Mouse (Mus musculus) heart, postnatal 0 days (tissue): Measurements from ENCODE around the gene Stk38l. TPM values are rescaled to one million over a fixed set of nuclear protein-coding genes. Genes with fewer than 3 reads are reported as not detected.

Source experiments
- ATAC-seq: fragments of 200-750 bp; cut with Nextera tagmentation; 2 replicates; pipeline ENCODE4 v1.8.0; 2017; ENCODE audit warnings: low read depth, moderate number of reproducible peaks, moderate library complexity; ENCODE audit not compliant: insufficient read depth
- DNase-seq: peaks from one replicate; pipeline ENCODE4 v3.0.0-alpha.2; 2016; ENCODE audit warnings: low spot score
- H3K27ac ChIP-seq: fragments of 300-500 bp; sonication (generic); 2 replicates; pipeline ENCODE4 v1.5.1; 2014; ENCODE audit warnings: low read depth, mild to moderate bottlenecking
- H3K27me3 ChIP-seq: fragments of 300-500 bp; sonication (generic); 2 replicates; pipeline ENCODE4 v1.6.1; 2014; ENCODE audit warnings: low read length, mixed read lengths; ENCODE audit not compliant: control insufficient read depth, insufficient read depth
- H3K36me3 ChIP-seq: fragments of 300-500 bp; sonication (generic); replicated peaks from 2 replicates; pipeline ENCODE4 v1.6.1; 2014; ENCODE audit warnings: low read length, mixed read lengths; ENCODE audit not compliant: control insufficient read depth, insufficient read depth
- H3K4me1 ChIP-seq: fragments of 300-500 bp; sonication (generic); 2 replicates; pipeline ENCODE4 v1.6.1; 2014; ENCODE audit warnings: antibody characterized with exemption; ENCODE audit not compliant: control insufficient read depth, insufficient read depth
- H3K4me2 ChIP-seq: fragments of 300-500 bp; sonication (generic); 2 replicates; pipeline ENCODE4 v1.6.1; 2014; ENCODE audit warnings: low read depth, mild to moderate bottlenecking, low read length, moderate library complexity
- H3K4me3 ChIP-seq: fragments of 300-500 bp; sonication (generic); 2 replicates; pipeline ENCODE4 v1.5.1; 2014; ENCODE audit warnings: low read depth, low read length
- H3K9ac ChIP-seq: fragments of 300-500 bp; sonication (generic); replicated peaks from 2 replicates; pipeline ENCODE4 v1.6.1; 2014; ENCODE audit warnings: low read depth, low read length, mixed read lengths
- H3K9me3 ChIP-seq: fragments of 300-500 bp; sonication (generic); replicated peaks from 2 replicates; pipeline ENCODE4 v1.6.1; 2016; ENCODE audit warnings: low read length; ENCODE audit not compliant: control insufficient read depth
- CTCF ChIP-seq: IDR thresholded peaks from 2 replicates; pipeline ENCODE4 v1.5.1; 2016; ENCODE audit warnings: antibody characterized with exemption, control low read depth, low read depth
- EP300 ChIP-seq: IDR thresholded peaks from 2 replicates; pipeline ENCODE4 v1.6.1; 2016; ENCODE audit warnings: antibody characterized with exemption, low read depth
- WGBS: fragments of 180-500 bp; shearing (Covaris S2); extraction: QIAGEN DNeasy Blood & Tissue Kit; methylation state at CpG from one replicate; pipeline ENCODE4 v1.1.7; 2014; 5-methylcytosine and 5-hydroxymethylcytosine counted together
- polyA plus RNA-seq: library from polyadenylated mRNA; unstranded; fragments of >200 nt; fragmentation: Nextera tagmentation; extraction: Ambion mirVana; gene quantifications from 2 replicates; pipeline ENCODE4 v1.2.1, GENCODE M21; 2015
- total RNA-seq: library from RNA; depleted of rRNA; stranded (reverse); fragments of >200 nt; gene quantifications from 2 replicates; pipeline ENCODE4 v1.2.3, GENCODE M21; 2014; ENCODE audit warnings: low replicate concordance; rRNA removed

The Stk38l gene
- total and polyA plus RNA-seq, 2 experiments from 2014 or later: 13.4 to 20.5 TPM

DNA sequence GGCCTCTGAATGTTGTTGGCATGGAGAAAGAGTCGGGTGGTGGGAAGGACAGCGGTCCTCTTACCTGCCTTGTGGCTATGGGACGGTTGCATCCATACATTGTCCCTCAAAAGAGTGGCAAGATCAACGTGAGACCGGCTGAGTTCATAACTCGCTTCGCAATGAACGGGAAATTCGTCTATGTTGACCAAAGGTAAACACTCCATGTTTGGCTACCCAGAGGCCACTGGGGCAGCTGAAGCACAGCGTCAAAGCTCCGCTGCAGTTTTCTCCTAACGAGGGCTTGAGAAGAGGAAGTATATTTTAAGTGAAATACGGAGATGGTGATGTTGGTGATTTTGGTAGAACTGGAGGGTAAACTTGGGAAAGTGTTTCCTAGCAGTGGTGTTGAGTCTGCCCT, 97.2 kb downstream of the Stk38l start:
- no peak for TF ChIP-seq CTCF
- no peak for TF ChIP-seq EP300
- no peak overlapping the region for H3K4me3 ChIP-seq
- no peak overlapping the region for H3K27ac ChIP-seq
- 88% methylated on average over 13 of the region's 13 CpGs for WGBS
- no peak overlapping the region for H3K4me2 ChIP-seq
- no peak for ATAC-seq
- no peak for DNase-seq
- H3K27me3 ChIP-seq: no peaks in the 10 kb centered on the region
- H3K9ac ChIP-seq: no peak overlapping the region
- H3K9me3 ChIP-seq: no peaks in the 10 kb centered on the region
- H3K4me1 ChIP-seq: no peaks in the 10 kb centered on the region
- H3K36me3 ChIP-seq: no peaks in the 10 kb centered on the region

DNA sequence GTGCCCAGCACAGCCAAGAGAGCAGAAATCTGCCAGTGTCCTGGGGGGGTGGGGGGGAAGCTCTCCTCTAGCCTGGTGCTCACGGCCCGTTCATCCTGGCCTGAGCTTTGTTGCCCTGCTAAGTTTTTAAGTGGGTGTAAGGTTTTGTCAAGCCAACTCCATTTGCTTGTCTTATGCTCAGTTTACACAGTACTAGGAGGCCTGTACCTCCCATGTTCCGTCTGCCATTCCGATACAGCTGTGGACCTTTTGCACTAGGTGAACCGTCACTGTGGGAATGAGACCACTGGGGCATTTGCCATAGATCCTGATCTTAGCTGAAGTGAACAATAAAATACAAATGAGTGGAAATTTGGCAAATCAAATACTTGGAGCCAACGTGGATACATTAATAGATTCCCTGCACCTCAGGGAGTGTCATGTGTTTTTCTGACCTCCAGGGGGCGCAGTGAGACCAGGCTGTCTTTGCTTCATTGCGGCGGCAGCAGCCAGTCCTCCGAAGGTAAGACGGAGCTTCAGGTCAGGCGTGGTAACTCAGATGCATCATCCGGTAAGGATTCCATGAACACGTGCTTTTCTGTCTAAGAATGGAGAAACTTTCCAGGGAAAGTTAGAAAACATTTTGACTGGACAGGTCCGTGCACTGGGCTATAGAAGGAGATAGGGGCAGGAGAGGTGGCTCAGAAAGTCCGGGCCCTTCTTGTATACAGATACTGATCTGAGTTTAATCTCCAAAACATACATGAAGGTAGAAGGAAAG, 100.1 kb downstream of the Stk38l start:
- Histone ChIP-seq H3K9me3 (no peaks in the 10 kb centered on the region), H3K27ac (no peak overlapping the region), H3K36me3 (no peaks in the 10 kb centered on the region), H3K4me2 (no peak overlapping the region), H3K9ac (no peak overlapping the region), H3K4me1 (no peaks in the 10 kb centered on the region), H3K4me3 (no peak overlapping the region), H3K27me3 (no peaks in the 10 kb centered on the region)
- ATAC-seq: peak; percentile 62
- DNase-seq: peak; percentile 48
- no peak for TF ChIP-seq EP300
- peak; percentile 89 for TF ChIP-seq CTCF
- 45% methylated on average over 16 of the region's 16 CpGs for WGBS

DNA sequence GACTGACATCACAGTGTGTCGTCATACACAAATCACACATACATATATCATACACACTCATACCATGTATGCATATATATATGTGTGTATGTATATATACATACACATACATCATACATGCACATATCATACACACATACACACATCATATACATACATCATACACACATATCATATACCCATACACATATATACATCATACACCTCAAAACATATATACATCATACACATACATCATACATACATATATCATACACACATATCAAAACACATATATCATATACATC, 100.6 kb downstream of the Stk38l start:
- DNase-seq: no peak
- Histone ChIP-seq H3K4me2 (no peak overlapping the region), H3K9ac (no peak overlapping the region), H3K27me3 (no peaks in the 10 kb centered on the region), H3K36me3 (no peaks in the 10 kb centered on the region), H3K4me1 (no peaks in the 10 kb centered on the region), H3K9me3 (no peaks in the 10 kb centered on the region), H3K4me3 (no peak overlapping the region), H3K27ac (no peak overlapping the region)
- TF ChIP-seq EP300: no peak
- TF ChIP-seq CTCF: no peak
- no peak for ATAC-seq
- WGBS: 82% methylated on average over 1 of the region's 1 CpGs

Other genes with a start within 250 kb of the Stk38l start
- gene Itpr2, start 222.8 kb upstream of the Stk38l start, total RNA-seq: 51.4 and 59.5 TPM in 2 replicates
- gene Itpr2, start 222.8 kb upstream of the Stk38l start, polyA plus RNA-seq: 24.2 and 26.5 TPM in 2 replicates
- 61.4 and 81.9 TPM in 2 replicates for gene Fgfr1op2, start 147.8 kb upstream of the Stk38l start, total RNA-seq
- gene Fgfr1op2, start 147.8 kb upstream of the Stk38l start, polyA plus RNA-seq: 81.3 and 87.8 TPM in 2 replicates
- 23.1 and 24.4 TPM in 2 replicates for gene Ints13, start 147.2 kb upstream of the Stk38l start, total RNA-seq
- 28.8 and 29.3 TPM in 2 replicates for gene Ints13, start 147.2 kb upstream of the Stk38l start, polyA plus RNA-seq
- gene Med21, start 82.4 kb upstream of the Stk38l start, total RNA-seq: 85.9 and 86.8 TPM in 2 replicates
- 139 and 145 TPM in 2 replicates for gene Med21, start 82.4 kb upstream of the Stk38l start, polyA plus RNA-seq
- gene Tm7sf3, start 82.2 kb upstream of the Stk38l start, total RNA-seq: 39.5 and 41.7 TPM in 2 replicates
- 24.9 and 27.3 TPM in 2 replicates for gene Tm7sf3, start 82.2 kb upstream of the Stk38l start, polyA plus RNA-seq
- 3.2 TPM in 1 of 2 replicates, not detected in the other for gene Arntl2, start 71.1 kb downstream of the Stk38l start, total RNA-seq
- gene Arntl2, start 71.1 kb downstream of the Stk38l start, polyA plus RNA-seq: 1.8 and 3.1 TPM in 2 replicates
- not detected in 2 replicates for gene Smco2, start 125.1 kb downstream of the Stk38l start, total RNA-seq
- 0.29 and 0.43 TPM in 2 replicates for gene Smco2, start 125.1 kb downstream of the Stk38l start, polyA plus RNA-seq
- 43.0 and 56.5 TPM in 2 replicates for gene Ppfibp1, start 163.5 kb downstream of the Stk38l start, total RNA-seq
- 38.8 and 39.5 TPM in 2 replicates for gene Ppfibp1, start 163.5 kb downstream of the Stk38l start, polyA plus RNA-seq
- not detected in 2 replicates for gene 1700034J05Rik, start 229.4 kb downstream of the Stk38l start, total RNA-seq
- 0.07 TPM in 2 replicates for gene 1700034J05Rik, start 229.4 kb downstream of the Stk38l start, polyA plus RNA-seq